Mouse (Mus musculus) heart, adult 2 months (tissue): Measurements from ENCODE around the gene Mcfd2.

Experiments
- CTCF ChIP-seq: fragments of 200-600 bp; IDR thresholded peaks from 2 replicates; pipeline ENCODE4 v1.8.1; 2022; ENCODE audit warnings: antibody characterized with exemption, mild to moderate bottlenecking, moderate library complexity
- EP300 ChIP-seq: fragments of 200-500 bp; IDR thresholded peaks from 2 replicates; pipeline ENCODE4 v1.6.1; 2011; ENCODE audit warnings: low read depth, low read length, control low read depth; ENCODE audit not compliant: insufficient read depth

DNA sequence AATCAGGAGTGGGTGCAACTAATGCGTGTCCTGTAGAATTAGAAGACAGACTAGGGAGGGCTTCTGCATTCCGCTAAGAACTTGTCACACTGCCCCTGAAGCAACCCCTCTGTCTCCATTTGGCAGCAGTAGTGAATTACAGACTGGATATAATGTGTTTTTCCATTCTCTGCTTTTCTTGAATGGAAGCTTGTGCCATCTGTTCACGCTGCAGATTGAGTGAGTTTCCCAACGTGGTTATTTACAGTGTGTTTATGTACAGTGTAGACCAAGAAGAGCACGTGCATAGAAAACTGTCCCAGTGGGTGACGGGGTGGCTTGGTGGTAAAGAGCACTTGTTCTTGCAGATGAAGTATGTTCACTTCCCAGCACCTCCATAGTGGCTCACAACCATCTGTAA, 3.7 kb upstream of the Mcfd2 start:
- TF ChIP-seq EP300 = no peak
- TF ChIP-seq CTCF = no peak
